Mouse (Mus musculus) kidney, adult 2 months (tissue): ENCODE data around the gene Irgm2.

Source experiments
- CTCF ChIP-seq: fragments of 200-500 bp; conservative IDR thresholded peaks from 2 replicates; pipeline ENCODE4 v1.5.1; 2011; ENCODE audit warnings: low read depth, mild to moderate bottlenecking, control low read depth, low read length, moderate library complexity, mixed read lengths; ENCODE audit not compliant: insufficient read depth, insufficient read length
- POLR2A ChIP-seq: fragments of 200-500 bp; IDR thresholded peaks from one replicate; pipeline ENCODE4 v1.6.1; 2011; ENCODE audit warnings: low read depth, low read length, control low read depth

DNA sequence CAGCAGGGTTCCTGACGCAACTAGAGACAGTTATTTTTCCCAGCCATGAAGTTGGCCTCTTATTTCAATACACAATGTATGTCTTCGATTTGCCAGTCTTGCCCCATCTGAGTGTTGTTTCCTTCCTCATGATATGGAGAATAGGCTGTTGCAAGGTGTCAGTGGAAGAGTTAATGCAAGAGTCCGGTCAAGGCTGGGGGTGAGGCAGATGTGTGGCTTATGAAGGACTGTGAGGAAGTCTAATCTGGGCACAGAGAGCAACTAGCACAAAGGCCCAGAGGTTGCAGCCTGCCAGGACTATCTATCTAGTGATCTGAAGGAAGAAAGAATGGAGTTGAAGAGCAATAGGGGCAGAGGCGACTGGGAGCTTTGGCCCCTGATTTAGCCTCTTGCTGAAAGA, 60.7 kb downstream of the Irgm2 start:
- no peak for TF ChIP-seq POLR2A
- no peak for TF ChIP-seq CTCF
